Mouse (Mus musculus) right cerebral cortex, postnatal 25 days (tissue): ENCODE measurements around the gene Asic2.

ENCODE experiments used
- DNase-seq: peaks from one replicate; pipeline ENCODE4 v3.0.0; 2022

The Asic2 gene

DNA sequence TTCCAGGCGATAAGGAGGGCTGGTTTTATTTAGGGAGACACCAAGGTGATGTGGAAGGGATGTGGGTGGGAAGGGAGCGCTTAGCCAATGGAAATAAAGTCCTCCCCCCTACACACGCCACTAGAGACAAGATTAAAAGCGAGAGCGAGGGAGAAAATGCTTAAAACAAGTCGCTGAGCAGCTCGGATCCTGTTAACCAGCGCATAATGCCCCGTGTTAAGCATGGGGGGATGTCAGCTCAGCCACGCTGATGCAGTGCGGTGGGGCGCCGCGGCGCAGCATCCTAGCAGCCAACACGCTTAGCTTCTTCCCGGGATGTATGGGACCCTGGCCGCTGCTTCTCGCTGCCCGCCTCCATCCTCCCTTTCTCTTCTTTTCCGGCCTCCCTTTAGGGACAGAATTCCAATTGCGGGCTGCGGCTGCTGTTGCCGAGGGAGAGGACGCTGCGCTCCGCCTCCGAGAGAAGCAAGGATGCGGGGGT is at the start of gene Asic2:
Gene Asic2 (minus strand): TSS at position 57 of the 481 bp plus-strand sequence.
- DNase-seq: peak; percentile 61

DNA sequence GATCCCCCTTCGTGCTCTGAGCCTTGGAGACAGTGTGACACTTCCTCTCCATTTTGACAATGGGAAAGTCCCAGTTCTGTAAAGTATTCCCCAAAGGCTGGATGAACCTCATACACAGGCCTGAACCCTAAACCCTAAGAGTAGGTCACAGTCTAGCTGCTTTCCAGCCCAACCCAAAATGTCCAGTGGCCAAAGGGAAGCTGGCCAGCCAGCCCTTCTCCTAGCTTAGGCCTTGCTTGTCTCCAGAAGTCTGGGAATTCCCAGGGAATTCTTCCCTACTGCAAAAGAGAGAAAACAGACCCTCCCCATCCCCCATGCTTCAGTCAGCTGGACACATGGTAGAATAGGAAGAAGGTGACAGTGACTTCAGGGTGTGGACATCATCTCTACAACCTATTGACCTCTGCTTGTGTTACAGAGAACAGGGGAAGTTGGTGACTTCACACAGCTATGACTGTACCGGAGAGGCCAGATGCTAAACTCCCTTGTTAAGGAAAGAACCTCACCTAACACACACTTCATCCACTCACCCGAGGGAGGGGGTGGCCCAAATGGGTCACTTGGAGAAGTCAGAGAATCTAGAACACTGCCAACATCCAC is 48.0 kb upstream of the Asic2 start:
- no peak for DNase-seq

DNA sequence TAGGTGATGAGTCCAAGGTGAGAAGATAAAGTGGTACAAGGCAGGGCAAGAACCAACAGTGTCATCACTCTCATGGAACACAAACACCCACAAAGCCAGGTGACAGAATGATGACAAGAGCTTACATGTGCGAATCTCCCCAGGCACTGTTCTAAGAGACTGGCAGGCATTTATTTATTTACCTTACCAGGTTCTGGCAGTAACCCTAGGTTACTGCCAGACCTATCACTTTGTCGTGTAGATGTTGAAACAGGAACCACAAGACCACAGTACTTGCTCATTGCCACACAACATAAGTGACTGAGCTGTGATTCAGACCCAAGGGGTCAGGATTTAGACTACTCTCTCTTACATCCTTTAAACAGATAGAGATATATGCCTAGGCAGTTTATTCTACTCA is 46.8 kb upstream of the Asic2 start:
- no peak for DNase-seq

DNA sequence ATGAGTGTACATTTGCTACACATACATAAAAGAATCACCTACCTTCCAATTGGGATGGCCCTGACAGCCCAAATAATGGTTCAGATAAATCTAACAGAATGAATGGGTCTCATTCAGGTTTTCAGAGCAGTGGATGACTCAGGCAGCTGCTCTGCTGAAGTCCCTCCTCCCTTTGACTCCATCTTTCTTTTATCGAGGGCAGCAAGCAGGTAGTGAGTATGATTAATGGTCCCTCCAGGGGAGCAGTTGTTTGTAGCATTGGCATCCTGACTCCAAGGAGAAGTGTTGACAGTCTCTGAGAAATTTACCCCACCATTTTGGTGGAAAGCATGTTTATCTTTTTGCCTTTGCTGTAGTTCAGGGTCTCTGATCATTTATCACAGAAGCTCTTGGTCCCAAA is 45.5 kb upstream of the Asic2 start:
- no peak for DNase-seq

DNA sequence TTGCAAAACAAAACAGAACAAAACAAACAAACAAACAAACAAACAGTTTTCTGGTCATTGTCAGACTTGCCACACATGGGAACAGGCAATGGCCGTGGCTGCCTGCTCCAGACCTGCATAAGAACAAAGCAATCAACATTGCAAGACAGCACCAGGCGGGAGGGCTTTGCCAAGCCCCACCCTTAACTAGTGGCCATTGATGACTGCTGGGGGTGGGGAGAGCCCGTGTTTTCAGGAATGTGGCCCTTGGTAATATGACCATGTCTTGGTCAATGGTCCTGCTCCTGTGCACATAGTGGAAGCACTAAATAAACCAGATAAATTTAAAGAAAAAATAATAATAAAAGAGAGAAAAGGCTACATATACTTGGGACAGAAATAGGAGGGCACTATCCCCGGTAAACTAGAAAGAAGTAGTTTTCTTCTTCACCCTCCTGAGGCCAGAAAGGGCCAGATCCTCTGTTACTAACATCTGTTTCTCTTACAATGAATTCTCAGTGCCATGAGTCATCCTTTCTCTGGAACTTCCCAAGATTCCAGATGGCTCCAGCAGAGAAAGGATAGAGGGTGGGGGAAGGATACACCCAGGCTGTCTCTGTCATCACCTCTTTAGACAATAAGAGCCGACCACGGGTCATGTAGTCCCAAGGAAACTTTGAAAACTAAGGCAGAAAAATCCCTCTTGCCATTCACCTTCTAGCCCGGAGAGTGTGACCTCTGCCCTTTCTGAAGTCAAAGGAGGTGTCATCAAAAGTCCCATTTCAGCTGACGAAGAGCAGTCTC is 43.3 kb upstream of the Asic2 start:
- no peak for DNase-seq

DNA sequence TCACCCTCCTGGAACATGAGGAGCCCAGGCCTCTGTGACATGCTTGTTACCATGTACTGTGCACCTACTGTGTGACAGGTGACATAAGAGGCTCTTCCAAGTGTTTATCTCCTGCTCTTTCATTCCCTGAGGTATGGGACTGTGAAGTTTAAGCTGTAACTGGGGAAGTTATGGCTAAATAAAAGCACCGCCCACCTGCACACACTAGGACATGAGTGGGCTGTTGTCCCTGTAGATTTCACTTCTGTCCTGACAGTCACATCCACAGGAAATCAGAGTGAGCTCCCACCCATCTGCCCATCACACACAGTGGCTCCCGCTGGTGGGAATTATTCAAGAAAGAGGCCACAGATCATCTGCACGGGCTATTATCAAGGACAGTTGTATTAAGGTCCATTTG is 41.9 kb upstream of the Asic2 start:
- no peak for DNase-seq

DNA sequence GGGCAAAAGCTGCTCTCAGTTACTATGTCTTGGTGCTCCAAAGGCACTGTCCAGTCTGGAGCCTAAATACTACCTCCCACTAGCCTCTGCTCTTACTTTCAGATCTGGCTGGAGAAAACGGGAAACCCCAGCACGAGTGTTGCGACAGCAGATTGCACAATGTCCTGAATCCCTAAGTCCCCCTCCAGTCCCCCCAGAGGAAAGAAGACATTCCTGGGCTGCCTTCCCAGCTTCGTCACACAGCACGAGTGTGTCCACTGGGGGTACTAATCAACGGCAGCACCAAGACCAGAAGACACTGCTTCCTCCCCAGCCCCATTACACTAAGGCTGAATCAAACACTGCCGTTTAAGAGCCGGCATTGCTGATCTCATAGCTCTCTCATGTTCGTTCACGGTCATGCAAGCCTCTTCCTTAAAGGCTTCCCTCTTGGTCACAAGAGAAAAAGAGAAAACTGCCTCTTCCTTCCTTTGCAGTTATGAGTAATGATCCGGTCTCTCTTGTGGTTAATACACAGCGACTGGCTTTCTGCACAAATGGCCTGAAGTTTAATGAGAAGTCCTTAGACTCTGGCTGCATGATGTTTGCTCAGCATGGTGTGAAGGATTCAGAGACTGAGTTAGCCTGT is 38.7 kb upstream of the Asic2 start:
- no peak for DNase-seq

DNA sequence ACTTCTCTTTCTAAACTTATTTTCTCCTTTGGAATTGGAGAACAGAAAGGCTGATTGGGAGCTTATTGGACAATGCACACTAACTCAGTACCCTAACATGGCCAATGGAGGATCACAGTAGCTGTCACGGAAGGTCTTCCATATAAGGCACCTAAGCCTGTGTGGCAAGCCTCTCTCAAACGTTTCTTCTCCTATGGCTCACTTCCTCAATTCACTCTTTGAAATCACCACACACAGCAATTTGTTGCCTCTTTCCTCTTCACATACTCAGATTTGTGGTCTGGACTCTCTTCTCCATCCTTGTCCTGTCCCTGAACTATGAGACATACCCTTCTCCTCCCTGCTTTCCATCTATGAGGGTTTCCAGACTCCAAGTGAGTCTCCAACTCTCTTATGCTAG is 36.6 kb upstream of the Asic2 start:
- no peak for DNase-seq

DNA sequence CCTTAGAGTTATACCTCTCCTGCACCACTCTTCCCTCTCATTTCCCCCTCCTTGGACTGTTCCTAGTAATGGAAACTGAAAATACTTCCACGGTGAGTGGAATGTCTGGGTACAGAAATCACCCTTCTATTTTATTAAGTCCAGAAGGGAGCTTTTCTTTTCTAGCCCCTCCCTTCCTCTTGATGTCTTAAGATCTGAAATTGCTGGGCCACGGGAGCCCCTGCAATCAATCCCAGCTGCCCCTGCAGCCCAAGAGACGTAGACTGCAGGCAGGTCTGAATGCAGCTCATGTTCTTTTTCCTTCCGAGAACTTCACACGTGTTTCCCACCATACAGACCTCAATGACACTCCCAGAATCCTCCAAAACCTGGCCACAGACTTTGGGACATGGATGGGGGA is 32.3 kb upstream of the Asic2 start:
- no peak for DNase-seq

DNA sequence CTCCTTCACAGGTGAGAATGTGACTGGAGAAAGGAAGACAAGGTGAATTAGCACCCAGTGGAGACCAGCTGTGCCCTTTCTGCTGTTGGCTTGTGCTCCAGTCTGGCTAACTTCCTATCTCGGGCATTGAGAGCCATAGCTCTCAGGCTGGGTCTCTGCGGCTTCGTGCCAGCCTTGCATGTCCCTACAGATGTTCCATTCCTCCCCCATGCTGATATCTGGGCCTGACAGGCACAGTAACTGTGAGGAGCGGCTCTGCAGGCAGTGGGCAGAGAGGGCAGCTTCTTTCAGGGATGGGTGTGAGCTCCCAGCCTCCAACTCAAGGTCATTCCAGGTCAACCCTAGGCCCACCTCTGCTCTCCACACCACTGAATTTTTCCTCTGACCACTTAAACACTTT is 31.2 kb upstream of the Asic2 start:
- DNase-seq: no peak

DNA sequence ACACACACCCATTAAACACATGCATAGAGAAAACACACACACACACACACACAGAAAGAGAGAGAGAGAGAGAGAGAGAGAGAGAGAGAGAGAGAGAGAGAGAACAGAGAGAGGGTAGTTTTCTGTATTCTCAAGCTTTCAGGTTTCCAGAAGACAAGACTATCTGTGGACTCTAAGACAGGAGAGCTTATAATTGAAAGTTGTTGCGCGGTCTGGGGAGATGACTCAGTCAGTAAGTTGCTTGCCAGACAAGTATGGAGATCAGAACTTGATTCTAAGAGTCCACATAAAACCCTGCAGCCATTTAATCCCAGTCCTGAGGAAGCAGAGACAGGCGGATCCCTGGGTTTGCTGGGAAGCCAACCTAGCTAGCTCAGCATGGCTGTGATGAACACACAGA is 30.4 kb upstream of the Asic2 start:
- no peak for DNase-seq

DNA sequence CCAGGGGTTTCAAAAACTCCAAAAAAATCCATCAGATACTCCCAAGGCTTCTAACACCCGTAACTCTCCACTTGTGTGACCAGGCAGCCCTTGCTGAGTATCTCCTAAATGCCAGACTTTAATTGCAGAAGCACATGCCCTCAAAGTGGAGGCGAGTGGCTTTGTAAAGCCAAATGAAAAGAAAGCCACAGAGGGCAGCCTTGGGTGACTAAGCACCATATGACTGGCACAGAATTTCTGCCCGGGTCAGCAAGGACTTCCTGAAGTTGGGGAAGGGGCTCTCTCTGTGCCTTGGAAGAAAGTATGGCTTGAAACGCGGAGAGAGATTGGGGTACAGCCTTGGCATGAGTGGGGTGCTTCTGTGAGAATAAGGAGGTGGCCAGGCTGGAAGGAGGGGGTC is 28.8 kb upstream of the Asic2 start:
- DNase-seq: no peak

DNA sequence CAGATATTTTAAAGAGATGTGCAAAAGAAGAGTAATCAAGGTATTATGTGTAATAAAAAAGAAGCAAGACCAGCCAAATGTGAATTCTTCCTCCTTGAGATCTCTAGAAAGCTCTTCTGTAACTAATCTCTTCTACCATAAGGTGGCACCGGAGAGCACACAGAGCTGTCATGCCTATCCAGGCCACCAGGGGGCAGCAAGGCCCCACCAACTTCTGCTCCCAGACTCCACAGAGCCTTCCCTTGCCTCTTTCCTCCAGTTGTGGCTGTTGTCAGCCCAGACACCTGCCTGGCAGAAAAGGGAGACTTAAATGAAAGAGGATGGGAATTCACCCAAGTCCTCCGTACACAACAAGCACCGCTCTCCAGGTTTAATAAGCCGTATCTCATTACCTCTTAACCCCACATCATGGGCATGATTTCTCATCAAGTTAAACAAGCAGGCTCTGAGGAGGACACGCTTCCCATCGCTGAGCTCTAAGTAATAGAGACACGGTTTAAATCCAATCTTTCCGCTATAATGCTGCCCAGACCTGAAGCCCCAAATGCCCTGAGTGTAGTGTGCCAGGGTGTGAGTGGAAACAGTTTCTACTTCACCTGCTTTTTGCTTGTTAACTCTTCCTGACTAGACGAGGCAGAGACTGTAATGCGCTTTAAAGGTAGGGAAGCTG is 28.1 kb upstream of the Asic2 start:
- peak; percentile 74 for DNase-seq

DNA sequence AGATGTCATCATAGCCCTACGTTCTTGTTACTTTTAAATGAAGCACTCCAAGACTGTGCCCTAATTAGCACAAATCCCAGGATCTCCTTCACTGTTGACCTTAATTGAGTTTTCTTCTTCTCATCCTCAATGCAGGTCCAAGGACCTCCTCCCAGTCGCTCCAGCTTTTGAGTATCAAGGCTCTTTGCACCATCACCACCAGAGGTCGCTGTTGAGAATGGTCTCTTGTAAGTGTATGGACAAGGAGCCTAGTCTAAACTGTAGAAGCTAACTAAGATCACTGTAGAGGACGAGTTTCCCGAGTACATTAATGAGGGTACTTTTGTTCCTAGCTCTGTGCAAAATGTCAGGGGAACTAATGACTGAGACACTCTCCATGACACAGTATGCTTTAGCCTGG is 14.9 kb upstream of the Asic2 start:
- peak; percentile 30 for DNase-seq

DNA sequence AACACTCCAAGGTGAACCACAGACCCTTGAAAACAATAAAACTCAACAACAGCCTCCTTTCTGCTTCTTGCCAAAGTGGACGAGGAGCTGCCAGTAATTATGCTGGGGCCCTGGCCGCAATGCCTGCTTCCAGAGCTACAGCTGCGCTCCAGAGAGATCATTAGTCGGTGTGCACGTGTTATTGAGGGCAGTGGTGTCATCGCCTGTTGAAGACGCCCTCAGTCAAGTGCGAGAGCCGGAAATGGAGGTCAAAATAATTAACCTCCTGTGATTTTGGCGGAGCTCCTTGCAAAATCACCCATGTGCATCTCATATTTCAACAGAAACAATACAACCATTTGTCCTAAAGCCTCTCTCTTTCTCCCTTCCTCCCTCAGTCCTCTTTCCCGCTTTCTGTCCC is 13.9 kb upstream of the Asic2 start:
- DNase-seq: no peak

DNA sequence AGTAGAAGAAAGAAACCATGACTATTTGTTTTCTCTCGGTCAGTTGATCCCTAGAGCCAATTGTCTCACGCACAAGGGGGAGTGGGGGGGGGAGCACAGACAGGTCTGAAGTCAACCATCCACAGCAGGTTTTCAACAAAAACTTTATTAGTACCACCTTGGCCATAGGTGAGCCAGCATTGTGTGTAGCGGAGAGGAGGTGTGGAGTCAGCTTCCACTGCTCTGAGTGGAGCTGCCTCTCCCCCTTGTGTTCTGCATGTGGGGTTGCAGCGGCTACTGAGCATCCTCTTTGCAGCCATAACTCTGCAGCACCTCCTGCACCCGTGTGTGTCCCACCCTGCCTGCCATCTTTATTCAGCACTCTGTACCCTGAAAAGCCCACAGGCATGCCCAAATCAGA is 6.3 kb upstream of the Asic2 start:
- DNase-seq: peak; percentile 31

DNA sequence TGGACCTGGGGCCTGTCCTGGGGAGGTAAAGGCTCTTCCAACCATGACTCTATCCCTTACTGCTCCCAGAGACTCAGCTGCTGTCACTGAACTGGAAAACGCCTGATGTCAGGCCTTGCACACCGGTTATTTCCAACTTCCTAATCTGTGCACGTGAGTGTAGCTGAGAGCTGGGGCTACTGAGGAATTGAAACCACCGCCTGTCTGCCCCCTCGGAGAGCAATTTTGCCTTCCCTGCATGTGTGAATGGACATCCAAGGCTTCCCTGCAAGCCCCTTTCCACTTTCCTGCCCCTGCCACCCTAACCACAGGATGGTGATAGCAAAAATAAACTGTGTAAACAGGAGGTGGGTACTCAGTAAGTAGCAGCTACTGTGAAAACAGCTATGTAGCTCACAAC is 5.4 kb upstream of the Asic2 start:
- DNase-seq: no peak

DNA sequence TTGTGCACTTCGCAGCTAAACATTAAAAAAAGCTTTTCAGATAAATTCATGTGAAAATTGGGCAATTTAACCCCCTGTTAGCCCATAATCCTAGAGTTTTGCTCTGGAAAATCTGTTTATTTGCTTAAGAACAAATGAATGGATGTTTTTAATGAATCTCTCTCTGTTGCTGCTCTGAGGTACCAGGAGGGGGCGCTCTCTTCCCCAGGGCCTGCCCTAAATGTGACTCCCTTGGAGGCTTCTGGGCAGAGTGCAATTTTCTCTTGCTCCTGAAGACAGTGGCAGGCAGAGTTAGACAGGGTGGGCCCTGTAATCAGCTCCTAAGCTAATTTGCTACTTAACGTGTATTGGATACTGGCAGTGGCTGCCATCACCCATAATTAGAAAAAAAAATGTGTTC is 3.8 kb upstream of the Asic2 start:
- no peak for DNase-seq

DNA sequence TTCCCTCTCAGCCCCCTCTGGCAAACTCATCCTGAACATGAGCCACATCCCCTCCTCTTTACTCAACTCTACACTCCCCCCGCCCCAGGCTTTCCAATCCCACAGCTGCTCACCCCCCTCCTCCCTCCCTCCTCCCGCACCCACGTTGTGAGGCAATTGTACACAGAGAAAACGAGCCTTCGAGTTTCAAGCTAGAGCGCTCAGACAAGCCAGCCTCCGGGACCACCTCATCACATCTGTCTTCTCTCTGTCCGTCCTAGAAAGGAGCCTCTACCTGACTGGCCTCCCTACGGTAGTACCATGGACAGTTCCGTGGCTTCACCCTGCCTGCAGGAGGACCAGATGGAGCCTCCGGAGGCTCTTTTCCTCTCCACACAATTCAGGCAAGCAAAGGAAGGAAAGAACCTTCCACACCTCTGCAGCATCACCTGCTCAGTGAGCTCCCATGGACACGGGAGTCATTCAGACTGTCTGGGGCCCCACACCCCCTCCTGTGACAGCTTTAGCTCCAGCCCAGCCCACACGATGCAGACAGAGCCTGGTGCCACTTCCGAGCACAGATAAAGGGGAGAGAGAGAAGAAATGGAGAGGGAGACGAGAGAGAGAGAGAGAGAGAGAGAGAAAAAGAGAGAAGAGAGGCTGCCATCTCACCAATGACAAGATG is 1.5 kb downstream of the Asic2 start:
- peak; percentile 56 for DNase-seq

DNA sequence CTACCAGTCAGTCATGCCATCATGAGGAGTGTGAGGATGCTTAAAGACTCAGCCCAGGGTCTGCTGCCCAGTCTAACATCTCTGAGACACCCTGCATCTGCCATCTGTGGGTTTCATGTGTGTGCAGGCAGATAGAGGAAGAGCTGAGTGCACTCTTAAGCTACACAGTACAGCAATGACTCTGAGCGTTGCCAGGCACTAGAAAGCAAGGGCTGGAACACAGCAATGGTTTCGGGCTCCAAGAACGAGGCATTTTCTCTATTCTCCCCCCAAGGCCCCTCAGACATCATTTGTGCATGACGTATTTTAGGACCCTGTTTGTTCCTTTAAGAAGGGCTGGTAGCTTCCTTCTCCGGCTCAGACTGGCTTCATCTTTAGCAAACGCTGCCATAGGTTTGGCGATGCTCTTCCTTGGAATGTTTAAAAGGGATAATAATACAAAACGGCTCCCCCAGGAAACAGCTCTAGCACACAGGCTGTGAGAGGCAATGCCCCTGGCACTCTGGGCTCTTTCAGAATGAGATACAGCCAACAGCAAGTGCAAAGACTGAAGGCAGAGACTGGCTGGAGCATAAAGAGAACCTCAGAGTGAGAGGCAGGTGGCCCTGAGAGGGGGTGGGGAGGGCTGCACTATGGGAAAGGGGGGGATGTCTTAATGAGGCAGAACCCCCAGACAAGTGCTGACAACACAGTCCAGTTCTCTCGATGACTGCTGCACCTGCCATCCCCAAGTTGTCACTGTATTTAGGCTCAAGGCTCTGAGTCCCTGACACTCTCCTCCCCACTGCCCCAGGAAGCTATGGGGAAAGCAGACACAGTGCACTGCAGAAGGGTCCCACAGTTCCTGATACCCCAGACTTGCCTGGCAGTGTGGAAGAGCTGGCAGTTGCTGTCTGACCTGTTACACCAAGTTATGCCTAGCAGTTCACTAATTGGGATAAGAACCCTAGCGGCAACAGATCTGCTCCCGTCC is 2.3 kb downstream of the Asic2 start:
- DNase-seq: peak; percentile 44

DNA sequence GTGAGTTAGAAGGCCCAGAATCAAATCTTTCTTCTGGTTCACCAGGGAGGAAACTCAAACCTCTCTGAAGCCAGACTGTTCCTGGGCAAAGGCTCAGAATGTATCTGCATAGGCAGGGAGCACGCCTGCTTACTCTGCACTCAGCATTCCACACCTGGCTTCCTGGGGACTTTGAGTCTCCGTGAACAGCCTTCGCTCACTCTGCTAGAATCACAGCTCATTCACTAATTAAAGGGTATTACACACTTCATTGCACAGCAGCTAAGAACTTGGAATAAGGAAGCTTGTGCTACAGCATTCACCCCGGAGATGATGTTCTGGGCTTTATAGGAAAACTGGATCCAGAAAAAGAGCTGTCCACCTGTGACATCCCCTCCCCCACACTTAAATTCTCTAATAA is 3.7 kb downstream of the Asic2 start:
- DNase-seq: no peak

DNA sequence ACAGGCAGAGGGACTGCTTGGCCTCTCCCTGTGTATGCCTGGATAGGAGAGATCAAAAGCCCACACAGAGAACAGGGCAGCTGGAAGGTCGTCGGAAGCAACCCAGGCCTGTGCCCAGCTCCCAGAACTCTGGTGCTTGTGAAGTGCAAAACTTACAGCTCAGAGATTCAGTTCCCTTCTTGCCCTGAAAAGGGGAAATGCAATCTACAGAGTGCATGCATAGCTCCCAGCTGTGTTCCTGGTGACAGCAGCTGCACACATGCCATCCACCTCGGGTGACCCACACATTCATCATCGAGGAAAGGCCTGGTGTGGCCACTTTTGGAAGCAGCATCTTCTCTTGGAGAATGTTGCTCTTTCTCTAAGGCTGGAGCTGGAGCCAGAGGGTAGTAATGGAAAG is 13.9 kb downstream of the Asic2 start:
- no peak for DNase-seq
